Mouse (Mus musculus) Muller cell, postnatal 12 days (primary cell): Measurements from ENCODE around the gene Vezt.
A peak's percentile ranks its signal among the peaks of the same experiment; 100 is the strongest.

Source experiments
- DNase-seq: peaks from one replicate; pipeline ENCODE4 v3.0.0-alpha.2; 2015; ENCODE audit errors: inconsistent ontology term

Vezt gene

DNA sequence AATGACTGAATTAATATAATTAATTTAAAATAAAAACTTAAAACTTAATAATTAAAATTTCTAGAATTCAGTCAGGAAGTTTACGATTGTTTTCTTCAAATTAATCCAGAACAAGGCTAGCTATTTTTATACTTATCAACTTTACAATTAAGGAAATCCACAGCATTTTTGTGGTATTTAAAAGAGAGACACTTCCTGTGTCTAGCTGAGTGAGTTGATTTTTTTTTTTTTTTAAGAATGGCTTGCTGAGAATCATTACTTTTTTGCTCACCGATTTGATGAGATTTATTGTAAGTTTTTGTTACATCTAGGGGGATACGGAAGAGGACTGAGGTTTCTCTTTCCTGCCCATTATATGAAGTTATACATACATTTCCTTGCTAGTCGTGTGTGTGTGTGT is 2.0 kb upstream of the Vezt start:
- no peak for DNase-seq

- DNase-seq = no peak
Measured at GRCm38 (mm10) chr10:94037196-94037595, 1.6 kb upstream of the Vezt start.

DNA sequence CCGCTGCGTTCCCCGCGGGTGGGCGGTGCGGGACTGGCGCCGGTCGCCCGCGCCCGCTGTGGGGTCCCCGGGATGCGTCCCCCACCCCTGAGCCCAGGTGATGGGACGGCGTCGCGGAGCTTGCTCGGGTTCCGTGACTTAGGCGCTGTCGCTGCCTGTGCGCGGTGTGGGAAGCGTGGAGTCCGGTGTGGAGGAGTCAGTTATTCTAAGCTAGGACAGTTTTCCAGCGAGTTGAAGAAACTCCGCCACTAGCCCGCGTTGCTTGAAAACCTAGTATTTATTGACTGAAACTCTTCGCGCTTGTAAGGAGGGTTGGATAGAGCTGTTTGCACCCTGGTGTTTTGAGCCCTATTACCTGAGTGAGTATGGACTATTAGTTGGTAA is 750 bp upstream of the Vezt start:
- no peak for DNase-seq

DNA sequence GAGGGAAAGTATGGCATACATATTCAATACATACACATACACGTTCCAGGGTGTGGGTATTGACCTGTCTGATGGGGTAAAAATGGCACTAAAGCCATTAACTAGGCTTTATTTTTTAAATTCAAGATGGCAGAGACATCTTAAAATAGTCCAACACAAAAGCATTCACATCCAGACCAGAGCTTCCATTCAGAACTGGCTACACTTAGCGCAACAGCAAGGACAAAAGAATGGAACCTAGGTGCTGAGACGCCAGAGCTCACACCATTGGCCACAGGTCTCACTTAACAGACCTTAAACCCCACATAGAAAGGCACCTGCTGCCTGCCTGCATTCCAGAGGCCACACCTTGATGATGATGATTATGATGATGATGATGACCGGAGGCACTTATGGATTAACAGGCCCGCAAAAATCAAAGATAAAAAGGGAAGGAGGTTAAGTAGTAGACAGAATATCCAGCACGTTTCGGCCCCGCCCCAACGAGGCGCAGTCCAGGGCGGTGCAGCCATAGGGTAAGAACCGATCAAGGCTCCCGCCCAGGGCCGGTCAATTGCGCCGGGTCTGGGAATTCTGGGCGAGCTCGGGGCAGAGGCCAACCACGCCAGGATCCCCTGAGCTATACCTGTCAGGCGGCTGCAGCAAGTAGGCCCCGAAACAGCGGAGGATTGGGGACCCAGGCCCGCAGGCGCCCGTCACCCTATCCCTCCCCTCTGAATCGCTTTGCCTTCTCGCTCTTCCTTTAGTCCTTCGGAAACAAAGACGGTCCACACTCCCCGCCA is 550 bp downstream of the Vezt start:
- DNase-seq = peak; percentile 73

DNA sequence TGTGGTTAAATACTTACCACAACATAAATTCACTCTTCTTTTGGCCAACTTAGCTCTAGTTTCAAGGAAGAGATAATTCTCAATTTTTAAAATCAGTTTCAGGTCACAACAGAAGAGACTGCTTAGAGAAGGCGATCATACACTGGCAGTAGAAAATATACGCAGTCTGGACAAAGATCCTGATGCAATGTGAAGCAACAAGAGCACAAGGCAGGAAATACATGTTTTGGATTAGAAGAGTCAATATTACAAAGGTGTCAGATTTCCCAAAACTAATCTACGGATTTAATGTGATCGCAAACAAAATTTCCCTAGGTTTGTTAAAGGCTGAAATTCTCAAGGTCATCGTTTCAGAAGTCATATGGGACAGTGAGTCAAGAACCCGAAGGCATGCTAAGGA is 4.5 kb downstream of the Vezt start:
- no peak for DNase-seq

DNA sequence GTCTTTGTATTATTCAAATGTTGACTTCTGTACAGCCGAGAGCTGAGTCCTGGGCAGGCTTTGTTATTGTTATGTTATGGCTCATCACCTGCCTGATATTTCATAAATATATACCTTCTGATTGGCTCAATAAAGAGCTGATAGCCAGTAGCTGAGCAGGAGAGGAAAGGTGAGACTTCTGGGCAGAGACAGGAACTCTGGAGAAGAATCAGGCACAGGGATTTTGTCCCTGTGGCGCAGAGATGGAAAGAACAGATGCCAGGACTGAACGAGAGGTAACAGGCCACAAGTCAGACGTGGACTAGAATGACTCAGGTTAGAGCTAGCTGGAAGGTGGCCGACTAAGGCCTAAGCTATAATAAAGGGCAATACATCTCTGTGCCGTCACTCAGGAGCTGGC is 7.1 kb downstream of the Vezt start:
- DNase-seq = no peak

DNA sequence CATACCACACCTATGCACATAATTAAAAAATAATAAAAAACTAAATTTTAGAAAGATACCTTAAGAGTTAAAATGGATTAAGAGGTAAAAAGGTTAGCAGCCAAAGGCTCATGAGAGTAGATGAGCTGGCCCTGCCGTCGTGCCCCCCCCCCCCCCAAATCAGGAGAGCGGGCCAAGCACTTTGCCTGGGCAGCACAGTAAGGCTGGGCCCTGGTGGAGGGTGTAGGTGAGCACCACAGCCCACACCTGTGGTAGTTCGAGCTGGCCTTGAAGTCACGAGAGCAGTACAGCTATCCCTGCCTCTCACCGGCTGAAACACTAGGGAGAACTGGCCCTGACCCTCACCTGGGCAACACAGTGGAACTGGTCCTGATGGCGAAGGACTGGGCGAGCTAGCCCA is 10.5 kb downstream of the Vezt start:
- DNase-seq = no peak

- DNase-seq = no peak
Measured at GRCm38 (mm10) chr10:94021059-94021458, 14.6 kb downstream of the Vezt start.

DNA sequence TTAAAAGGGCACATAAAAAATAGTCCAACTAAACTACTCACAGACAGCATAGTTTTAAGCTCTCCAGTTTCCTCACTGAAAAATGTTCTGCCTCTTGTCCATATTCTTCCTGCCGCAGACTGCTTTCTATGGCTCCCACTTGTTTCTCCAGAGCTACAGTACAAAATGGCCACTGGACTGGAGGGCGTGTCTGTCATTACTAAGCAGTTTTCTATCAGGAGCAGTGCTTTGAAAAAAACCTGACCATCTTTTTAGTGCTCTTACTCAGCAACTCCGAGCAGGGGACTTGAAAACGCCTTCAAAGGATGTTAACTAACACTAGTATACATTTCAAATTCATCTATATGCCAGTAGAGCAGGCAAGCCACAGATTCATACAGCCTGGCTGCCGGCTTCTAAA is 15.0 kb downstream of the Vezt start:
- no peak for DNase-seq

GRCm38 (mm10) chr10:94017455-94017854 is 18.2 kb downstream of the Vezt start:
- DNase-seq = no peak

- no peak for DNase-seq
Measured at GRCm38 (mm10) chr10:94014200-94014599, 21.4 kb downstream of the Vezt start.

GRCm38 (mm10) chr10:94013196-94013595 is 22.4 kb downstream of the Vezt start:
- DNase-seq = no peak

GRCm38 (mm10) chr10:94011024-94011423 is 24.6 kb downstream of the Vezt start:
- no peak for DNase-seq

GRCm38 (mm10) chr10:94009991-94010679 is 25.5 kb downstream of the Vezt start:
- peak; percentile 45 for DNase-seq

DNA sequence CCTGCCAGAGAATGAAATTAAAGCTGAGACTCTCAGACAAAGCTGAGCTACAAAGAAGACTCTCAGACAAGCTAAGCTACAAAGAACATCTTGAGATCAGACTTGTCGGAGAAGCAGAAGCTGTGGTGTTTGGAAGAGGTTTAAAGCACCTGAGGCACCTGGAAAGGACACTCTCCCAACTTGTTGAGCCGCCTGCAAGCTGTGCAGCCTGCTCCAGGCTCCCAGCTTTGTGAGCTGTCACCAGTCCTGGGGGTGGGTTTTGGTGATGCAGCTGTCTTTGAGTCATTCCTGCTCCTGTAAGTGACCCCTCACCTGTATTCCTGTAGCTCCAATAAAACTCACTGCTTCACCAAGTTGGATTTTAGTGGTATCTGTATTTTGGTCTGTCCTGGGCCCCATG is 27.3 kb downstream of the Vezt start:
- DNase-seq = no peak

DNA sequence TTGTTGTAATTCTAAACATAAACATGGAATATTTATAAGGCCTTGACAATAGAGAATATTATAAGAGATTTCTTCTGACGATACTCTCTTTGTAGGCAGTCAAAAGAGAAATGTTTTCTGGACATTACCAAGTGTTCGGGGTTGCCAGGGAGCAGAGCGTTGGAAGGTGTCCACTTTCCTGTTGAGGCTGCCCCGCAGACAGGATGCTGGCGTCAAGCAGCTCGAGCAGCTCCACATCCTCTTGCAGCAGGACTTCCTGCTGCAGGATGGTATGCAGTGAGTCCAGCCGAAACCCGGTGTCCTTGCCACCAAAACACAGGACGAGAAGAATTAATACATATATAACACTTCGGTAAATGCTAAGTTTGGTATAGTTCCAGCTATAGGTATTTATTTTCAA is 35.4 kb downstream of the Vezt start:
- DNase-seq = no peak

- DNase-seq = no peak
Measured at GRCm38 (mm10) chr10:93999357-93999756, 36.3 kb downstream of the Vezt start.

DNA sequence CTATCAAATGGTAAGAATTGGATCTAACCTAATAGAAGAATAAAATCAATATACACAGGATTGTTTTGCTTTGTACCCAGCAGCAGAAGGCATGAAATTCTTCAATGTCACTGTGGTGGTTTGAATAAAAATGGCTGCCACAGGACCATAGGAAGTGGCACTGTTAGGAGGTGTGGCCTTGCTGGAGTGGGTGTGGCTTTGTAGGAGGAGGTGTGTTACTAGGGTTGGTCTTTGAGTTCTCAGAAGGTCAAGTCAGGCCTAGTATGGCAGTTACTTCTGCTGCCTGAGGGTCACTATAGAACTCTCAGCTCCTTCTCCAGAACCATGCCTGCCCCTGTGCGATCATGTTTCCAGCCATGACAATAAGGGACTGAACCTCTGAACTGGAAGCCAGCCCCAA is 40.5 kb downstream of the Vezt start:
- no peak for DNase-seq

DNA sequence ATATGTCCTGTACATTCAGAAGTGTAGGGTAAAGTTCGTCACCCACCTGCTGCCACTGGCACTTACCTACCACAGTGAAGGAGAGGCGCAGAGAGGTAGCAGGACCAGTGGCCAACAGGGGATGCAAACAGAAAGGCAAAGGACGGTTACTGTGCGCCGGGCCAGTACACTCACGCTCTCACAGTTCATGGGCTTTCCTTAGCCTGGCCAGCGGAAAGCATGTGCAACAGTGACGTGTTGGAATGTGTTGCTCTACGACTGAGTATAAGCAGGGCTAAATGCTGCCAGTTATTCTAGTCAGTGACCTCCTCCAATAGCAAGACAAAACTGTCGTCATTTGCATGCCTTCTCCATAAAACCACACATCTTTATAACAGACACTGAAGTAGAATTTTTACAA is 41.5 kb downstream of the Vezt start:
- DNase-seq = no peak

GRCm38 (mm10) chr10:93985357-93985756 is 50.3 kb downstream of the Vezt start:
- no peak for DNase-seq

DNA sequence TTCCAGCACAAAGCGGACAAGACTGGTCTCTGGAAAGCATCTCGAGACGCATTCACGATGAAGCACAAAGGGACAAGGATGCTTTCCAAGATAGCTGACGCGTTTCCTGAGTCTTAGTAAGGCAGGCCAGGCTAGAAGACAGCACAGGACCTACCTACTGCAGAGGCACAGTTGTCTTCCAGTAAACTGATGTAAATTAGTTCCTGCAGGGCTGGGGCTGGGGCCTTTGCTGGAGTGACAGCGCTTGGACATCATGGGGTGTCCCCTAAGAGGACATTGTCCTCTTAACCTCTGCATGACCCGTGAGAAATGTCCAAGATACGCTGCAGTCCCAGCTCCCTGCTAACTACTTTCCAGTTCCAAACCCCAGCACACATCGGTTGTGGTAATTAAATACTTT is 66.3 kb downstream of the Vezt start:
- no peak for DNase-seq

- peak; percentile 24 for DNase-seq
Measured at GRCm38 (mm10) chr10:93967486-93967885, 68.1 kb downstream of the Vezt start.

DNA sequence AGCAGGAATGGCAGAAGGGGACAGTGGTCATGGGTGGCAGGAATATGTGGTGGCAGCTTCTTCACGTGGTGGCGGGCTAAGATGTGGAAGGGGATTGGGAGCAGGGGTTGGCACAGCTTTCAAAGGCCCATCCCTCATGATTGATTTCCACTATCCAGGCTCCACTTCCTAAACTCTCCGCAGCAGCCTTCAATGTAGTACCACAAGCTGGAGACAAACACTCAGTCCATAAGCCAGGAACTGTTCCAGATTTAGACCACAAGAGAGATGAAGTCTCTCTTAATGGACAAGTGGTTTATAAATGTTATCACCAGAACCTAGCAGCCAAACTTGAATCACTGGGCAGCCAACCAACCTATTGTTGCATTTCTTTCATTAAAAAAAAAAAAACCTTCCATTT is 81.6 kb downstream of the Vezt start:
- DNase-seq = no peak

- no peak for DNase-seq
Measured at GRCm38 (mm10) chr10:93953504-93953903, 82.1 kb downstream of the Vezt start.
